Mouse (Mus musculus): ENCODE results near the gene Zic2.

The Zic2 gene

DNA sequence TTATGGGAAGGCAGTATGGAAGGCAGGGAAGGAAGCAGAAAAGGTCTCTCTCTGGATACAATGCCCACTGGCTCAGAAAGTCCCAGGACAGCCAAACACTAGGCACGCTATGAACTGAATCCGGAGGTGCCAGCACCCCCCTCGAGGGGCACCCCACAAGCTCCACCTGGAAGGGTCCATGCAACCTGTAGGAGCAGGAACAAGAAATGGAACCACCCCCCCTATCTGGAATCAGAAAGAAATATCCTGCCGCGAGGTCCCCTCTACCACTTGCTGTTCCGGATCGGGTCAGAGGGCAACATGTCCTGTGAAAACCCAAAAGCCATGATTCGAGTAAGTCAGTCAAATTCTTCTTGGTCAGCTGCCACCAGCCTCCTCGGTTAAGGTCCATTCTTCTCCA lies 13.3 kb upstream of the Zic2 start:
- no peak for DNase-seq (ENCODE audit: low spot score in 2 of 2)

DNA sequence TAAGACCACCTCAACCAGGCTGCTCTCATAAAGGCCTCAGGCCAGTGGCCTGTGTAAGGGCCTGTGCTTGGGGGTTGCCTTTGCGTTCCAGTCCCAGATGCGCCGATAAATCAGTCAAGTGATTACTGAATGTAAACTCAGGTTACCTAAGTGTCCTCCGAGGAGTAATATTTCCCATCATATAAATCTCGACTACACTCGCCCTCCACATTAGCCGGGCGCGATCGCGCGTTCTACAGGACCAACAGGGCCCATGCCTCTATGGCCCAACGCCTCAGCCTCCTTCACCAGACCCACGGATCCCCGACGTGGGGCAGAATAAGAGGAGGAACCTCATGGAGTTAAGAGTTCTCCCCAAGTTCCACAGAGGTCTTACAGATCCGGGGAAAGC lies 12.6 kb upstream of the Zic2 start:
- DNase-seq (ENCODE audit: low spot score in 2 of 2): no peak

GRCm38 (mm10) chr14:122463080-122463691 lies 12.0 kb upstream of the Zic2 start:
- peak in 1 of 2 experiments; percentile 24 for DNase-seq (ENCODE audit: low spot score in 2 of 2)

DNA sequence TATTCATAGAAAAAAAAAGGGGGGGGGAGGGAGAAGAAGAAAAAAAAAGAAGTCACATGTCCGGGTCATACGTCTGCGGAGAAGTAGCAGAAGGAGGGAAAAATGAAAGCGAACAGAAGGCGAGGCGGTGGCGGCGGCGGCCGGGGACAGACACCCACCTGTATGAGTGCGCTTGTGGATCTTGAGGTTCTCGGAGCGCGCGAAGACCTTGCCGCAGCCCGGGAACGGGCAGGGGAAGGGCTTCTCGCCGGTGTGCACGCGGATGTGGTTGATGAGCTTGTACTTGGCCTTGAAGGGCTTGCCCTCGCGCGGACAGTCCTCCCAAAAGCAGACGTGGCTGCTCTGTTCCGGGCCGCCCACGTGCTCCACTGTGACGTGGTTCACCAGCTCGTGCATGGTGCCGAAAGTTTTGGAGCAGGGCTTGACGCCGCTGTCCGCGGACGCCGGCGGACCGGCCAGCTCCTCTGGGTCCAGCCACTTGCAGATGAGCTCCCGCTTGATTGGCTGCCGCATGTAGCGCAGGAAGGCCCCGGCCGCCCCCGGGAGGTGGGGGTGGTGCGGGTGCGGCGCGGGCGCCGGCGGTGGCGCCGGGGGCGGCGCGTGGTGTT lies 11.4 kb upstream of the Zic2 start:
- DNase-seq (ENCODE audit: low spot score in 2 of 2): peak in 1 of 2 experiments; percentile 49

GRCm38 (mm10) chr14:122464351-122464762 lies 10.9 kb upstream of the Zic2 start:
- DNase-seq (ENCODE audit: low spot score in 2 of 2): no peak

GRCm38 (mm10) chr14:122464763-122465741 lies 10.2 kb upstream of the Zic2 start, which contains the start of gene Zic5:
Zic5 (minus strand) TSS chr14:122465677.
- peak in 1 of 2 experiments; percentile 62 for DNase-seq (ENCODE audit: low spot score in 2 of 2)

GRCm38 (mm10) chr14:122465931-122466490 lies 9.2 kb upstream of the Zic2 start:
- no peak for DNase-seq (ENCODE audit: low spot score in 2 of 2)

DNA sequence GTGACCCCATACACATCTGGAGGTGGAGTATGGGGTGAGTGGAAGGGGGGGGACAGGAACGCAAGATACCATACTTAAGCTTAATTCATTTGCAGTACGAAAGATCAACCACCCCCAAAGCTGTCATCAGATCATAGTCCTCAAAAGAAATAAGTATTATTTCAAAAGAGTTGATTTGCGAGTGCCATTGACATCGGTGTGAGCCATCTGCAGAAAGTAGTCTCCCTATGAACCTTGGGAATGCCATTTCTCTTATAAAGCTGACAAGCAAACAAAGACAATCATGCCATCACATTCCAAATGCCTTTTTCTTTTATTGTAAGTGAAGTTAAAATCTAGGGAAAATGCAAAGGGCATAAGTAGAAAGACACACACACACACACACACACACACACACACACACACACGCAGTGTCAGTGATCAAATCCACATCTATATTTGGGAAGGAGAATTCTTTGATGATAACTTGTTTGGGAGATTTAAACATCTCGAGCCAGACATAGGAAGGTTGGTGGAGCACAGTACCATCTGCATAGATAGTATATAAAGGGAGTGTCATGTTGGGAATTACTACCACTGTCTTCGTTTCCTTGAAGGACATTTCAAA lies 8.4 kb upstream of the Zic2 start:
- DNase-seq (ENCODE audit: low spot score in 2 of 2): no peak

- DNase-seq (ENCODE audit: low spot score in 2 of 2): no peak
Observed at GRCm38 (mm10) chr14:122467926-122468841, 7.1 kb upstream of the Zic2 start.

DNA sequence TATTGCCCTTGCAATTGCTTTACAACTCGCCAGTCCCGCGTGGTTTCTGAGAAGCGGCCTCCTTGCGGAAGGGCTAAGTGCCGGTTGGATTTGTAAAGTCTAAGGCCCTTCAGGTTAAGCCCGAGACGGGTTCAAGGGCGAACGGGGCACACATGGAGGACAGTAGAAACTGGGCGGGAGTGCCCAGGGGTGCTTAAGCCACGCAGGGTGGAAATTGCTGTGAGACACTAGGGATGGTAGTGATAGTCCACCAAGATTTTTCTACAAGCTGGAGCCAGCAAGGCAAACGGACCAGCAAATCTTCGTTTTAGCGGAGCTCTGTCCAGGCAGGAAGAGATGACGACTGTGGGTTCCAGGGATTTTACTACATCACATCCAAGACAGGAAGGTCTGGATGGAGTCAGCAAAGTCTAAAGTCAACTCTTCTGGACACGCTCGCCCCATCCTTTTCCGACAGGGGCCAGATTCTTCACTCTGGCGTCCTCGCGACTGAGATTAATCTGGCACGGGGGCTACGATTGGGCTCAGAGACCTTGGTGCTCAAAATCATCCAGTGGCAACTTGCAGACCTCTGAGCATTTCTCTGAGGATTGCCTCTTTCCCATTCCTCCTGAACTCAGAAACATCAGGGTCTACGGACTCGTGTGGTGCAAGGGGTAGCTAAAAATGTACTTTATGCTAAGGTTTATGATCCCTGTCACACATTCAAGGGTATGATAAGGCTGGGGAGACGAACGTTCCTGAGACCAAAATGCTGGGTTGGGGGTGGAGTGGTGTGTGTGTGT lies 6.1 kb upstream of the Zic2 start:
- DNase-seq (ENCODE audit: low spot score in 2 of 2): no peak

GRCm38 (mm10) chr14:122471449-122472085 lies 3.7 kb upstream of the Zic2 start:
- no peak for DNase-seq (ENCODE audit: low spot score in 2 of 2)

GRCm38 (mm10) chr14:122472161-122472560 lies 3.1 kb upstream of the Zic2 start:
- DNase-seq (ENCODE audit: low spot score in 2 of 2): no peak

DNA sequence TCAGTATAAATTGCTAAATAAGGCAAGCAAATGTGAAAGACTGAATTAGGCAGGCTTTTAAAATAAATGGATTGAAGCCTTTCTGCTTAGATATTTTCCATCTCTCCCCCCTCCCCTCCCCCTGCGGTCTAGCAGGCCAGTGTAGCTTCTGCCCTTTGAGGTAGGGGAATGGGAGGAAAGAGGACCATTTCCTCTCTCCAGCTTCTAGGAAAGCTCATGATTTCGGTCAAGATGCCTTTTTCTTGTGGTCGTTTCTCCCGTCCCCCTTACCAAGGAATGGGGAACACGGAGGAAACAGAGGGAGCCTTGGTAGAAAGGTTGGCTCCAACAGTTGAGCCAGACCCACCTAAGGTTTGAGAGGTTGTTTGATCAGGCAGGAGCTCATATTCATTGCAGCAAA lies 2.6 kb upstream of the Zic2 start:
- no peak for DNase-seq (ENCODE audit: low spot score in 2 of 2)

DNA sequence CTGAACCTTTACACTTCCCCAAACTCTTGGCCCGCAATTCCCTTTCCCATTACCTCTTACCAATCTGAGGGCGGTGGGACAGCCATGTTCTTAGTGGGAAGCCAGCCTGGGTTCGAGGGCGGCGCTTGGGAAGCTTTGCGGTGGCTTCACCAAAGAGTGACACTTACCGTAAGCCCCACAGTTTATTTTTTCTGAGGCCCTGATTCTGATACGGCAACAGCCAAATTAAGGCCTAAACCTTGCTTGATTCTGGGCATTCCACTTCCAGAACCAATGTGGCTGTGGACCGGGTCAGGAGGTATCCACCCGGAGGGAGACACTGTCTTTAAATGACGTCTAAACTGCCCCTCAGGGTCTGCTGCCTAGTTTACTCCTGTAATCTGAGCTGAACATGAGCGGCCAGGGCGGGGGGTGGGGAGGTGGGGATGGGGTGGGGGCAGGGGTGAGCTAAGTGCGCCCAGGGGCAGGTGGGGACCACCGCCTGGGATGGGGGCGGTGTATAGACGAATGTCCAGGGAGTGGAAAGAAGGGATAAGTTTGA lies 2.0 kb upstream of the Zic2 start:
- no peak for DNase-seq (ENCODE audit: low spot score in 2 of 2)

DNA sequence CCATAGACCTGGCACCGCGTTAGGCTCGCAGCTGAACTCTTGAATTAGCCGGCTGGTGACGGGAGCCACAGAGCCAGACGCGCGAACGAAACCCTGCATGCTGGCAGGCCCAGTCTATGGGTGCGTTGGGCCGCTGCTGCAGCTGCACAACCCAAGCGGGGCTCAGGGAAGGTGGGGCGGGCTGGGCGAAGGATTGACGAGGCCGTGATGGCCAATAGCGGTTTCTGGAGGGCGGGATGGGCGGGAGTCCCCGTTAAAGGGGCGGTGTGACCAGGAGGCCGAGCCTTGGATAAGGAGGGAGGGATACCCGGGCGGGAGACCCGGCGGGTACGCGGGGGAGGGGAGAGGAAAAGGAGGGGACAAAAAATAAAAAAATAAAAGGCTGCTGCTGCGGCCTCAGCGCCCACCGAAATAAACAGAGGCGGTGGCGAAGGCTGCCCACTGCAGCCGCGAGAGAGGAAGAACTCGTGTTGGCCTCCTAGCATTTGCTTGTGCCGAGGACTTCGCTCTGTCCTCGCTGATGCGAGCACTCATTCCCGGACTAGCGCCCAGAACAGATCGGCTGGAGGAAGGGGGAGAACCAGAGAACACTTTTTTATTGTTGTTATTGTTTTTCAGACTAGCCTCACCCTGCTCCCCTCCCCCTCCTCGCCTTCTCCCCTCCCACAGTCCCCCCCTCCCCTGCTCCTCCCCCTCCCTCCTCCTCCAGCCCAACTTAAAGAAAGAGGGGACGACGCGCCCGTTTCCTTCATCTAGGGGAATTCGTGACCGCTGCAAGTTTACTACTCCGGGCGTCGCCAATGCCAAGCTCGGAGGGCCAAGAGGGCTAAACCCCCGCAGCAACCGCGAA lies 969 bp upstream of the Zic2 start:
- DNase-seq (ENCODE audit: low spot score in 2 of 2): peak in 1 of 2 experiments; percentile 61

GRCm38 (mm10) chr14:122475557-122476040 lies 364 bp downstream of the Zic2 start:
- no peak for DNase-seq (ENCODE audit: low spot score in 2 of 2)

DNA sequence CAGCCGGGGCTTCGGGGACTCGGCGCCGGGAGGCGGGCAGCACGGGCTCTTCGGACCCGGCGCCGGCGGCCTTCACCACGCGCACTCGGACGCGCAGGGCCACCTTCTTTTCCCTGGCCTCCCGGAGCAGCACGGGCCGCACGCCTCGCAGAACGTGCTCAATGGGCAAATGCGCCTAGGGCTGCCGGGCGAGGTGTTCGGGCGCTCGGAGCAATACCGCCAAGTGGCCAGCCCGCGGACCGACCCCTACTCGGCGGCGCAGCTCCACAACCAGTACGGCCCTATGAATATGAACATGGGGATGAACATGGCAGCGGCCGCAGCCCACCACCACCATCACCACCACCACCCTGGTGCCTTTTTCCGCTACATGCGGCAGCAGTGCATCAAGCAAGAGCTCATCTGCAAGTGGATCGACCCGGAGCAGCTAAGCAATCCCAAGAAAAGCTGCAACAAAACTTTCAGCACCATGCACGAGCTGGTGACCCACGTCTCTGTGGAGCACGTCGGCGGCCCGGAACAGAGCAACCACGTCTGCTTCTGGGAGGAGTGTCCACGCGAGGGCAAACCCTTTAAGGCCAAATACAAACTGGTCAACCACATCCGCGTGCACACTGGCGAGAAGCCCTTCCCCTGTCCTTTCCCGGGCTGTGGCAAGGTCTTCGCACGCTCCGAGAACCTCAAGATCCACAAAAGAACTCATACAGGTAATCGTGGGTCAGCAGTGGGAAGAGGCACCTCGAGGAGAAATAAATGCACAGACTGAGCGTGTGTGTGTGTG lies 996 bp downstream of the Zic2 start:
- DNase-seq (ENCODE audit: low spot score in 2 of 2): no peak
